Mouse (Mus musculus) layer of hippocampus, postnatal 36 days (tissue): Measurements from ENCODE around the gene Tmem131l. TPM values are rescaled to one million over a fixed set of nuclear protein-coding genes. Genes with fewer than 3 reads are reported as not detected.

Experiments
- DNase-seq, 2 experiments: peaks; one replicate each; pipeline ENCODE4 v3.0.0; 2022
- total RNA-seq, 2 experiments: library from RNA; stranded (reverse); gene quantifications; 2 replicates each; pipeline ENCODE4 v1.2.3; 2021

Tmem131l gene
- total RNA-seq, 2 experiments from 2014 or later, result 30.8 to 37.4 TPM

DNA sequence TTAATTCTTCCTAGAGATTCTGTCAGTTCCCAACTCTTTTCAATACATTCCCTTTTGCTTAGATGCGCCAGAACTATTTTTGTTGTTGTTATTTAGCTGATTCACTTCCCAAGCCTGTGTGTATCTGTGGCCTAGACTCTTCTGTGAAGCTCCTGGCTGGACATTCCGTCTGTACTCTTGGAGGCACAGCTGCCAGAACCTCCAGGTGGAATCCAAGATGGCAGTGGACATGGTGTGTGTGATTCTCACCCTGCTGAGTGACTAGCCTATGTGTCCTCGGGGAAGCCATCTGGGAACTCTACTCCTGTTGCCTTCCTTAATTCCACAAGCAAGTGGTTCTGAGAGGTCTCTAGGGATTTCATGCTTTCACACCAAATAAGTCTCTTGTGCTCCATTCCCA is 63.8 kb downstream of the Tmem131l start:
- no peak for DNase-seq

- DNase-seq, result no peak
These were observed 66.6 kb downstream of the Tmem131l start for GRCm38 (mm10) chr3:83973339-83973738.

- DNase-seq, result no peak
These were observed 69.3 kb downstream of the Tmem131l start for GRCm38 (mm10) chr3:83970629-83971028.

- DNase-seq, result no peak
These were observed 70.9 kb downstream of the Tmem131l start for GRCm38 (mm10) chr3:83969081-83969480.

DNA sequence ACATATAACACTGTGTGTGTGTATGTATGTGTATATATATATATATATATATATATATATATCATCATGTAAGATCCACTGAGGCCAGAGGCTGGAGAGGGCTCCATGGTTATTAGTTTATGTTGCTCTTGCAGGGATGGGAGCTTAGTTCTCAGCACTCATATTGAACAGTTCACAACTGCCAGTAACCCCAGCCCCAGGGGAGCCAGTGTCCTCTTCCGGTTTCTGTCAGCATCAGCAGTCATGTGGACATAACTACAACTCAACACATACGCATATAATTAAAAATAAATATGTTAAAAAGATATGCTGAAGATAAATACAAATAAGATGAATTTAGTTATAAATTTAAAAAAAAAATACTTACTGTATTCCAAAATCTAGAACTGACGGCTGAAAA is 72.2 kb downstream of the Tmem131l start:
- DNase-seq, result no peak

DNA sequence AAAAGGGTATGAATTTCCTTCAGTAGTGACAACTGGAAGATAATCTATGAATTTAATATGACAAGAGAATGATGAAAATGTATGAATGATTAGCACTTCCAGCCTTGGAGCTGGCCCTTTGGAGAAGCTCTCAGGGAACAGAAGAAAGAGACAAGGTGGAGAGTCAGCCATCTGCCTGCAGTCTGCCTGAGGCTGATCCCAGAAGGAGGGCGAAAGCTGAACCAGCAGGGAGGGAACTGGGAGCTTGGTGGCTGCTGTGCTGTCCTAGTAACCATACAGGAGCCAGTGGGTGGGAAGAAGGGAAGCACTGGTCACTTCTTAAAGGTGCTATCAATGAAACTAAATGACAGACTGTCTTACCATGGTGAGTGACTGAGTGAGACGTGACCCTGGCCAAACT is 74.6 kb downstream of the Tmem131l start:
- no peak for DNase-seq

DNA sequence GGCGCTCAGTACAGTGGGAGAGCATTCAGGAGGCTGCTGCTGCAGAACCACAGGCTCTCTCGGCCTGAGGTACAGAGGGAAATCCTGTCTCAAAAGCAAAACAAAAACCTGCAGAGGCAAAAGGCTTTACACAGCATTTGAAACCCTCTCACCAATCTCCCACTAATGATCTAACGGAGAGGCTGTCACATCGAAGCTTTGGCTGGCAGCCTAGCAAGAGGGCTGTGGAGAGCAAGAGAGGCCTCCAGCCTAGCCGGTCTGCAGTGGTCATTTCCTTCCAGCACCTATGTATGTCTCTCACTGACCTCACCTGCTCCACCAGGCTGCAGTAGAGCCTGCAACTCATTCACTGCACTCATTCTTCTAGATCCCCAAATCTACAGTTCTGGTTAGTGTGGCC is 76.3 kb downstream of the Tmem131l start:
- DNase-seq, result no peak

- no peak for DNase-seq
These were observed 77.4 kb downstream of the Tmem131l start for GRCm38 (mm10) chr3:83962571-83962970.

DNA sequence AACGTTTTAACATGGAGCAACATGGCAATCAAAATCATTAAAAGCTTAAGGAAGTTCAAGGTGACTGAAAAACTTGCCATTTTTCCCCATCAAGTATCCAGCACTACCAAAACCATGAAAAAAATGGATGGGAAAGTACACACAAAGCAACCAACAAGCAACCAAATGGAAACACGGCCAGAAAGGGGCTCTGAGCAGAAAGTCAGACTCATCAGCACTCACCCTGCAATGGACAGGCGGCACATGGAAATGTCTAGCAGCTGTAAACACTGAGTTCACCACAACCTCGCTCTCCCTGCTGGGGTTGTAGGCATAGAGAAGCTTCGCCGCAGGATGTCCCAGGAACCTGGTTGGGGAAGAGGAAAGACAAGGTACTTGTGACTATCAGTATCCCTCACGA is 77.9 kb downstream of the Tmem131l start:
- DNase-seq, result no peak

GRCm38 (mm10) chr3:83958951-83959681 is 80.9 kb downstream of the Tmem131l start:
- no peak for DNase-seq

DNA sequence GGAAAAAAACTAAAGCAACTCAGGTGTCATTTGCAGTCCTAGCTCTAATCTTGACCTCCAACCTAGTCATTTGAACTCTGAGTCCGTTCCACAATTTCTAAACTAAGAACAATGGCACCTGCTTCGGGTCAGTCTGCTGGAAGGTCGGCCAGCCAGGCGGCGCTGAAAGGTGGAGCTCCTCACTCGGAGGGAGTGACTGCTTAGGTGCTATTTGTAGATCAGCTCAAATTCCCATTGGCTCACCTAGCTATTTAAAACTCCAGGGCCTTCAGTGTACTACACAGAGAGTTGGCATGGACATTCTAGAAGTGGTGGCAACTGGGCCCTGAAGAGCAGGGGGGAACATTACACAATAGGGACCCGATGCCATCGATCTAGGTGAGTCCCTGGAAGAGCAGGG is 86.1 kb downstream of the Tmem131l start:
- no peak for DNase-seq

DNA sequence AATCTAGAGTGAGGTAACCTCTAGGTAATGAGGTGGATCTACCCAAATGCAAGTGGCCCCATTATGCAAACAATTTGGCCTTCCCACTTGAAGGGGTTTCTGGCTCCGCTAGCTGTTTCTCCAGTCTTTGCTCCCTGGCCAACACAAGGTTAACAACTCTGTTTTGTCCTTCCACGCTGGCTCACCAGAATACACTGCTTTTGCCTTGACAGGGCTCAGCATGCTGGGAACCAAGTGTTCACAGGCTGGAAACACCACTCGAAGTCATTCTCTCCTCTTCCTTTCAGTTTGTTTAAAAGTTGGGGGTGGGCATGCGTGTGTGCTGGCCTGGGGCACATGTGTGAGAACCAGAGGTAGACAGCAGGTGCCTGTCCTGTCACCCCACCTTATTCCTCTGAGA is 91.2 kb downstream of the Tmem131l start:
- DNase-seq, result no peak

GRCm38 (mm10) chr3:83947476-83948245 is 92.3 kb downstream of the Tmem131l start:
- no peak for DNase-seq

DNA sequence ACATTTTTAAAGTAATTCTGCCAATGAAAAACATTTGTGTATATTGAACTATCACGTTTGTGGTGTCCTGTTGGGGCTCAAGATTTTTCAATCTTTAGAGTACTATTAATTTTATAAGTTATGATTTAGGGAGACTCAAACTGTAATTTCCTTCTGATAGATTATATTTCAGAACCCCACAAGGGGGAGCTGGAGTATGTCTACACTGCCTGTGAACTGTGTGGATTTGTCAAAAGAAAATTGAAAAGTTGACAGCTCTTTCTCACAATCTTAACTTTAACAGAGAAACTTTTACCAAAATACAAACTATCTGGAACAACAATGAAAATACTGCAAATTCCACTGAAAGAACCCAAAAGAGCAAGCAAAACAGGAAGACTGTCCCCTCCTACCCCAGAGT is 93.1 kb downstream of the Tmem131l start:
- no peak for DNase-seq

DNA sequence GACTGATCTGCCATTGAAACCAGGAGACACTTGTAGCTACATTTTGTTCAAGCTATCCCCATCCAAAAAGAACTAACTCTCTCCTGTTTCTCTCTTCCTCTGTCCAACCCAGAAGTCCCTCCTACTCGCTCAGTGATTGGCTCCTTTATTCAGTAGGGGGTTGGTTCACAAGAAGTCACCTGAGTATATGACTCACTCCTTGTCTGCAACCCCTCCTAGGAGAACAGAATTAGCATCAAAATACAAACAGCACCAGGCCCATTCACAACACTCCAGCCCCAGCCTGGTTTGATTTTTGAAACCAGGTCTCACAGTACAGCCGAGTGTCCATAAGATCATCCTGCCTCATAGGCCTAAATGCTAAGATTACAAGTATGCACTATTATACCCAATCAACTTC is 96.3 kb downstream of the Tmem131l start:
- no peak for DNase-seq

- no peak for DNase-seq
These were observed 96.8 kb downstream of the Tmem131l start for GRCm38 (mm10) chr3:83943212-83943611.

- no peak for DNase-seq
These were observed 98.1 kb downstream of the Tmem131l start for GRCm38 (mm10) chr3:83941921-83942320.

- no peak for DNase-seq
These were observed 101.1 kb downstream of the Tmem131l start for GRCm38 (mm10) chr3:83938871-83939270.

GRCm38 (mm10) chr3:83934514-83934913 is 105.5 kb downstream of the Tmem131l start:
- no peak for DNase-seq

GRCm38 (mm10) chr3:83915768-83916496 is 124.0 kb downstream of the Tmem131l start:
- peak; percentile 15 to 38 for DNase-seq

- DNase-seq, result no peak
These were observed 124.9 kb downstream of the Tmem131l start for GRCm38 (mm10) chr3:83915102-83915501.

DNA sequence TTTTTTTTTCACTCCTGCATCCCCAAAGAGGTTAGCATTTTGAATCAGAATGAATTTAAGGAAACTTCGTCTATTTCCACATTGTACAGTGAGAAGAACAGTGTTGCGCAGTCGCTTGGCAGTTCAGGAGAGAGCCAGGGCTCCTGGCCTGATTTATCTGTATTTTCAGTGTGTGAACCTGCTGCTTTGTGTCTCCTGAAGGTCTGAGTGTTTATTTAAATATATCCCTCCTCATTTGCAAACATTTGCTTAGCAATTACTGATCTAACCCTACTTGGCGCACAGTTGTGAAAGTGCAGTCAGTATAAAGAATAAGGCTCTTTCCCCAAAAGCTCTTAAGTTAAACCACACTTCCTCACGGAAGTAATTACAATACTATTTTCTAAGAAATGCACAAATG is 129.3 kb downstream of the Tmem131l start:
- DNase-seq, result no peak

GRCm38 (mm10) chr3:83906185-83906584 is 133.8 kb downstream of the Tmem131l start:
- no peak for DNase-seq
